Mouse (Mus musculus) heart, postnatal 4 days (tissue): ENCODE results near the gene Nsfl1c. TPM values are rescaled to one million over a fixed set of nuclear protein-coding genes. Genes with fewer than 3 reads are reported as not detected.

ENCODE experiments used
- DNase-seq: peaks from one replicate; pipeline ENCODE4 v3.0.0; 2021
- total RNA-seq, 2 experiments: library from RNA; stranded (reverse); gene quantifications; 2 replicates each; pipeline ENCODE4 v1.2.3; 2021

Gene Nsfl1c
- total RNA-seq, 2 experiments from 2014 or later, result 101 to 102 TPM

DNA sequence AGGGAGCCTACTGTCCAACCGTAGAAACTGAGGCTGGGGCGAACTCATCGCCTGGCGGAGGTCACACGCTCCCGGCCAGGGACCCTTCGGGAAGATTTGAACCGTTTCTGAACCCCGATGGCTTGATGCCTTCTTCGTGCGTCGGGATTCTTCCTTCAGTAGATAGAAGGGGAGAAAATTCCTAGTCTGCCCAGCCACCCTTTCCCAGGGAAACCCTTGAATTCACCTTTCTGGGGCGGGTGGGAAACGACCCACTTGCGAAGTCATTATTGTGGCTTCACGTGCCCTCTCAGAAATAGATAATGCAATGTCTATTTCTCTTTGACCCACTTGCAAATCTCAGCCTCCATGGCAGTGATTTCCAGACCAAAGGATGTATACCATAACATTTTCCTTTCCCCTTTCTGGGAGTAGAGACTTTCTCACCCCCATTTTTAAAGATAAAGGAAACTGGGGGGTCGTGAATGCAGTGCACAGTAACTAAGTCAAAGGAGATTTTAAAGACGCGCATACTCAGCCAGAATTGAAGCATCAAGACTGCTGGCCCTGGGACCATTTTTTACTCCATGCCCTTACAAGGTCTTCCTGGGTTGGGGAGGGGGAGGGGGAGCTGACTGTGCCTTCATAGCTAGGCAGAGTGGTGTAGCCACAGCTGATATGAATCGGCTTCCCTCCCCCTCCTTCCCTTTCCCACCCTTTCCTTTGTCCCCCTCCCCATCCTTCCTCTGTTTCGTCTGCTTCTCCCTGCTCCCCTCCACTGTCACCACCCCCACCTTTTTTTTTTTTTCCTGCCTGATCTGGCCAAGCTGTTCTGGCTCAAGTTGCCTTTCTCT lies 49.3 kb downstream of the Nsfl1c start:
- peak; percentile 66 for DNase-seq

DNA sequence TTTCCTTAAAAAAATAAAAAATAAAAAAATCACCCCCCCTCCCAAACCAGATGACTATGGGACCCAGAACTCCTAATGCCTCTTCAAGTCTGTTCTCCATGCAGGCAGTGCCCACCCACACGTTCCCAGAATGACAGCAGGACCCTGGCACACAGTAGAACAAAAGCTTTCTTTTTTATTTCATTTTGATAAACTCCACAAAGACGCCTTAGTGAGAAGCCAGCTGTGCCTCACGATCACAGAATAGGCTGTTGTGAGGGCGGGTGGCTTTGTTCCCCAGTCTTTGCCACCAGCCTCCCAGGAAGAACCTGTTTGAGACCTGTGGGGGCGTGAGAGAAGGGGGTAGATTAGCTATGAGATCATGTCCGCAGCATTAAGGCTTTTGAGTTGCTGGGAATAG lies 50.7 kb downstream of the Nsfl1c start:
- DNase-seq, result no peak

DNA sequence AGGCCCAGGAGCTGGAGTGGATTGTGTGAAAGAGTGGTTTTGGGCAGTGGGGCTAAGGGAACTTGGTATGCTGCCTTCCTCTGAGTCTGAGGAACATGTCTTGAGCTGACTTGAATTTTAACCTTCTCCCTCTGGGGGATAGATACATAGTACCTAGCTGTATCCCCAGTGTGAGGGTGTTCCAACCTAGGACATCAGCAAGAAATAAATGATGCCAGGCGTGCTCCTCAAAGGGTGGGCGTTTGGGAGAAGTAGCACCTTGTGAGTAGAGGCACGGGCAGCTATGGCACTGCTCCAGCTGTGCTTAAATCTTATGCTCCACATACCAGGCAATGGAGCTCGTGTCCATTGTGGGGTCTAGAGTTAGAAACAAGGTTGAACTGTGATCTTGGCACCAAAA lies 52.6 kb downstream of the Nsfl1c start:
- DNase-seq, result no peak

DNA sequence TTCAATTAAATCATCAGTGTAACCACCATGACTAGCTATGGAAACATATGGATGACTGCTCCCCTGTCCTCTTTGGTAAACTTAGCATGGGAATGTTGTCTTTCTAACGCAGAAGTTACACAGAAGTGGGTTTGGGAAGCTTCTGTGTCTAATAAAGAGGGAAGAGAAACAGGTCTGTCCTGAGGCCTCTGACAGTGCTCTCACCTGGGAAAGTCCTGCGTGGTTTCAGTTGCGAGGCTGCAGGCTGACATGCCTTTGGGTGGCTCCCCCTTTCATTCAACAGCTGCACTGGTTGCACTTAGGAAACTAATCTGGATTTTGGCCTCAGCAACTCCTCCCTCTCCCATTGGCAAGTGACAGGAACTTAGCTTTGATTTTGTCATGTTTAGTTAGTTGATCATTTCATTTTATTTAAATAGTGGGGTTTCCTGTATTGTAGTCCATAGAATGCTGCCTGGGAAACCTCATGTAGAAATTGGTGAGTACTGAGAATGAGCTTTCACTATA lies 55.7 kb downstream of the Nsfl1c start:
- no peak for DNase-seq

Other genes with a start within 250 kb of the Nsfl1c start
- not detected for gene 4921509C19Rik, start 18.0 kb upstream of the Nsfl1c start, total RNA-seq
- 100 to 1,000 TPM; 453 to 456 TPM for gene Fkbp1a, start 48.3 kb downstream of the Nsfl1c start, total RNA-seq
- gene Sdcbp2, start 78.4 kb downstream of the Nsfl1c start, total RNA-seq, result 1 to 10 TPM; 3.4 to 4.3 TPM
- 1 to 10 TPM; 2.2 TPM for gene Snph, start 138.4 kb downstream of the Nsfl1c start, total RNA-seq
- not detected for gene Rad21l, start 174.4 kb downstream of the Nsfl1c start, total RNA-seq
- gene Tmem74b, start 207.8 kb downstream of the Nsfl1c start, total RNA-seq, result 1 to 10 TPM; 5.0 to 5.1 TPM